ENCODE assay signal across 13 mouse cellular contexts in genomic region chr2:117079621-117080020, GRCm38 (mm10). TPM values are rescaled to one million over a fixed set of nuclear protein-coding genes. Genes with fewer than 3 reads are reported as not detected.
A peak's percentile ranks its signal among the peaks of the same experiment; 100 is the strongest.
DNase-seq lines count a peak whose midpoint lies in the region; ATAC-seq and TF ChIP-seq lines count a peak whose summit lies in the region.
"Had no signal": no experiment of that assay in that cellular context is flagged by ENCODE, and none has a peak within 500 bp of the region (broad histone marks: within the 10 kb centered on the region; RNA-seq: fewer than 3 reads in every experiment).

No protein-coding gene starts in this region.

- no peak overlapping the region for H3K27ac ChIP-seq in lung, embryonic 16.5 days (ENCODE audit: low read length)
- H3K27ac ChIP-seq: embryonic facial prominence, embryonic 13.5 days; forebrain, embryonic 15.5 days; hindbrain, embryonic 12.5 days; liver, embryonic 13.5 days had no signal

- TF ChIP-seq POLR2A in lung, adult 2 months (IDR thresholded peaks at IDR 0.05; ENCODE audit: borderline replicate concordance, extremely low read depth, low read depth, low read length) = no peak

- no peaks in the 10 kb centered on the region for H3K36me3 ChIP-seq in lung, embryonic 16.5 days (ENCODE audit: control insufficient read depth, insufficient read depth, low read length)
- H3K36me3 ChIP-seq: embryonic facial prominence, embryonic 13.5 days; forebrain, embryonic 15.5 days; hindbrain, embryonic 12.5 days; liver, embryonic 13.5 days had no signal

- H3K27me3 ChIP-seq in lung, embryonic 16.5 days (ENCODE audit: control insufficient read depth, insufficient read depth, low read depth, low read length) = no peaks in the 10 kb centered on the region
- H3K27me3 ChIP-seq: embryonic facial prominence, embryonic 13.5 days; forebrain, embryonic 15.5 days; hindbrain, embryonic 12.5 days; liver, embryonic 13.5 days had no signal

- 78% methylated on average over 5 of the region's 5 CpGs for WGBS in lung, embryonic 16.5 days
- 74% methylated on average over 5 of the region's 5 CpGs for WGBS in lung, adult 2 months

- H3K4me1 ChIP-seq in lung, embryonic 16.5 days (replicated peaks; ENCODE audit: control insufficient read depth, insufficient read depth, low read length) = no peaks in the 10 kb centered on the region; the same call in 1 of the 2 replicates
- 0 out of 2 replicates have a peak, but pooled peaks cover 2% of the 10 kb centered on the region for H3K4me1 ChIP-seq in lung, adult 2 months (ENCODE audit: control insufficient read depth, insufficient read depth, low read length)
- H3K4me1 ChIP-seq: embryonic facial prominence, embryonic 13.5 days; forebrain, embryonic 15.5 days; hindbrain, embryonic 12.5 days; liver, embryonic 13.5 days had no signal

- ATAC-seq in frontal cortex, adult (ENCODE audit: low TSS enrichment) = peak; percentile 36
- peak; percentile 41; the same call in 1 of the 2 replicates for ATAC-seq in lung, embryonic 16.5 days (ENCODE audit: low read depth)
- ATAC-seq: forebrain, embryonic 15.5 days had no signal

- H3K9me3 ChIP-seq in lung, embryonic 16.5 days (ENCODE audit: control insufficient read depth, low read length) = no peaks in the 10 kb centered on the region
- H3K9me3 ChIP-seq: embryonic facial prominence, embryonic 13.5 days; forebrain, embryonic 15.5 days; hindbrain, embryonic 12.5 days; liver, embryonic 13.5 days had no signal

- TF ChIP-seq CTCF in lung, adult 2 months (IDR thresholded peaks at IDR 0.05; ENCODE audit: insufficient read depth, low read length) = no peak

- no peak overlapping the region for H3K4me3 ChIP-seq in lung, embryonic 16.5 days (ENCODE audit: low read length)
- no peak overlapping the region for H3K4me3 ChIP-seq in lung, adult 2 months (replicated peaks; ENCODE audit: extremely low read depth, low read depth, low read length)
- H3K4me3 ChIP-seq: embryonic facial prominence, embryonic 13.5 days; forebrain, embryonic 15.5 days; hindbrain, embryonic 12.5 days; liver, embryonic 13.5 days had no signal

- no peak overlapping the region for H3K4me2 ChIP-seq in lung, embryonic 16.5 days (ENCODE audit: low read depth, low read length)
- H3K4me2 ChIP-seq: embryonic facial prominence, embryonic 13.5 days; forebrain, embryonic 15.5 days; hindbrain, embryonic 12.5 days; liver, embryonic 13.5 days had no signal

- no peak overlapping the region for H3K9ac ChIP-seq in lung, embryonic 16.5 days (ENCODE audit: low read length)
- H3K9ac ChIP-seq: embryonic facial prominence, embryonic 13.5 days; forebrain, embryonic 15.5 days; hindbrain, embryonic 12.5 days; liver, embryonic 13.5 days had no signal

- DNase-seq in frontal cortex, postnatal 14 days (ENCODE audit: low spot score in 2 of 2) = no peak
- DNase-seq in lung, adult 2 months = no peak
- peak; percentile 34 to 44 for DNase-seq in cerebellum, postnatal 25 days
- DNase-seq in lung, postnatal 4 days = peak; percentile 36 to 75
- no peak for DNase-seq in c-Kit-positive CD71-positive TER-119-positive erythroid progenitor cells, embryonic 14.5 days (ENCODE audit: low spot score)
- no peak for DNase-seq in urinary bladder, postnatal 36 days (ENCODE audit: low spot score in 2 of 2)
- DNase-seq: liver, embryonic 13.5 days; midbrain, embryonic 14.5 days had no signal

RNA-seq across cellular contexts. Expression of gene Spred1, which starts 41.6 kb away (rescaled TPM):
- 9.8 and 10.4 TPM in 2 replicates for polyA plus RNA-seq in lung, embryonic 16.5 days (2015; fragmentation: Nextera tagmentation; extraction: Ambion mirVana)
- 7.4 and 8.4 TPM in 2 replicates for polyA plus RNA-seq in lung, adult 2 months (2012; rRNA removed)

Comparison
In these comparisons a context has a peak if more than half of its experiments do, and no peak if none do; other contexts are left out.
1. DNase-seq: peak in cerebellum, postnatal 25 days (2 of 2) and lung, postnatal 4 days (2 of 2); none in frontal cortex, postnatal 14 days (0 of 2), lung, adult 2 months (single experiment), c-Kit-positive CD71-positive TER-119-positive erythroid progenitor cells, embryonic 14.5 days (single experiment) and urinary bladder, postnatal 36 days (0 of 2).